Mouse (Mus musculus) liver, embryonic 11.5 days (tissue): ENCODE measurements around the gene Tmem164. TPM values are rescaled to one million over a fixed set of nuclear protein-coding genes. Genes with fewer than 3 reads are reported as not detected.

Experiments
- ATAC-seq: fragments of 200-750 bp; cut with Nextera tagmentation; replicated peaks from 2 replicates; pipeline ENCODE4 v1.8.0; 2017; ENCODE audit warnings: moderate number of reproducible peaks, mild to moderate bottlenecking, moderate TSS enrichment, moderate library complexity; ENCODE audit not compliant: low FRiP score
- DNase-seq: peaks from one replicate; pipeline ENCODE4 v3.0.0-alpha.2; 2017; ENCODE audit warnings: low spot score
- H3K27ac ChIP-seq: fragments of 300-500 bp; sonication (generic); 2 replicates; pipeline ENCODE4 v1.5.1; 2014; ENCODE audit warnings: mild to moderate bottlenecking, low read depth, low read length, control low read depth
- H3K27me3 ChIP-seq: fragments of 300-500 bp; sonication (generic); replicated peaks from 2 replicates; pipeline ENCODE4 v1.6.1; 2014; ENCODE audit warnings: low read length, mixed read lengths; ENCODE audit not compliant: control insufficient read depth, insufficient read depth
- H3K36me3 ChIP-seq: fragments of 300-500 bp; sonication (generic); 2 replicates; pipeline ENCODE4 v1.6.1; 2014; ENCODE audit warnings: mild to moderate bottlenecking, low read length, moderate library complexity, mixed read lengths; ENCODE audit not compliant: control insufficient read depth, insufficient read depth
- H3K4me1 ChIP-seq: fragments of 300-500 bp; sonication (generic); replicated peaks from 2 replicates; pipeline ENCODE4 v1.6.1; 2014; ENCODE audit warnings: low read length, mixed read lengths; ENCODE audit not compliant: control insufficient read depth, insufficient read depth
- H3K4me2 ChIP-seq: fragments of 300-500 bp; sonication (generic); 2 replicates; pipeline ENCODE4 v1.6.1; 2014; ENCODE audit warnings: mild to moderate bottlenecking, control low read depth, moderate library complexity
- H3K4me3 ChIP-seq: fragments of 300-500 bp; sonication (generic); 2 replicates; pipeline ENCODE4 v1.5.1; 2014; ENCODE audit warnings: low read depth, low read length, control low read depth
- H3K9ac ChIP-seq: fragments of 300-500 bp; sonication (generic); 2 replicates; pipeline ENCODE4 v1.6.1; 2014; ENCODE audit warnings: low read depth, low read length, control low read depth
- H3K9me3 ChIP-seq: fragments of 300-500 bp; sonication (generic); 2 replicates; pipeline ENCODE4 v1.6.1; 2016; ENCODE audit warnings: low read length, inconsistent platforms, mixed read lengths; ENCODE audit not compliant: control insufficient read depth
- WGBS: fragments of 180-500 bp; shearing (Covaris S2); extraction: QIAGEN DNeasy Blood & Tissue Kit; methylation state at CpG from one replicate; pipeline ENCODE4 v1.1.7; 2014; 5-methylcytosine and 5-hydroxymethylcytosine counted together
- polyA plus RNA-seq: library from polyadenylated mRNA; unstranded; fragments of >200 nt; fragmentation: Nextera tagmentation; extraction: Ambion mirVana; gene quantifications from 2 replicates; pipeline ENCODE4 v1.2.1, GENCODE M21; 2014

Gene Tmem164
- polyA plus RNA-seq, 1 experiment from 2014 or later, result 43.8 TPM

GRCm38 (mm10) chrX:142721897-142722296 lies 40.7 kb downstream of the Tmem164 start:
- WGBS, result 89% methylated on average over 3 of the region's 3 CpGs
- no peaks in the 10 kb centered on the region; the same call in 1 of the 2 replicates for H3K4me1 ChIP-seq
- H3K9ac ChIP-seq, result no peak overlapping the region
- H3K4me3 ChIP-seq, result no peak overlapping the region
- H3K4me2 ChIP-seq, result no peak overlapping the region
- H3K9me3 ChIP-seq, result no peaks in the 10 kb centered on the region
- H3K27ac ChIP-seq, result no peak overlapping the region
- H3K36me3 ChIP-seq, result no peaks in the 10 kb centered on the region; the same call in 1 of the 2 replicates
- no peak for DNase-seq
- no peak for ATAC-seq
- H3K27me3 ChIP-seq, result 0 out of 2 replicates have a peak, but pooled peaks cover 2% of the 10 kb centered on the region

- Histone ChIP-seq H3K9me3 (no peaks in the 10 kb centered on the region), H3K36me3 (no peaks in the 10 kb centered on the region; the same call in 1 of the 2 replicates), H3K27me3 (0 out of 2 replicates have a peak, but pooled peaks cover 2% of the 10 kb centered on the region), H3K4me1 (no peaks in the 10 kb centered on the region; the same call in 1 of the 2 replicates), H3K9ac (no peak overlapping the region), H3K4me3 (no peak overlapping the region), H3K4me2 (no peak overlapping the region), H3K27ac (no peak overlapping the region)
- WGBS, result 72% methylated on average over 2 of the region's 2 CpGs
- ATAC-seq (no peak), DNase-seq (no peak)
These were observed 43.0 kb downstream of the Tmem164 start for GRCm38 (mm10) chrX:142724203-142724602.

GRCm38 (mm10) chrX:142725571-142725970 lies 44.4 kb downstream of the Tmem164 start:
- 58% methylated on average over 2 of the region's 2 CpGs for WGBS

GRCm38 (mm10) chrX:142726311-142726710 lies 45.1 kb downstream of the Tmem164 start:
- Histone ChIP-seq H3K27me3 (0 out of 2 replicates have a peak, but pooled peaks cover 2% of the 10 kb centered on the region), H3K9ac (no peak overlapping the region), H3K9me3 (no peaks in the 10 kb centered on the region), H3K4me2 (no peak overlapping the region), H3K4me1 (no peaks in the 10 kb centered on the region; the same call in 1 of the 2 replicates), H3K27ac (no peak overlapping the region), H3K36me3 (no peaks in the 10 kb centered on the region), H3K4me3 (no peak overlapping the region)
- 77% methylated on average over 2 of the region's 2 CpGs for WGBS
- ATAC-seq (no peak), DNase-seq (no peak)

More at GRCm38 (mm10) chrX:142725571-142725970, 44.4 kb downstream of the Tmem164 start:
- Histone ChIP-seq H3K4me1 (no peaks in the 10 kb centered on the region; the same call in 1 of the 2 replicates), H3K4me3 (no peak overlapping the region), H3K36me3 (no peaks in the 10 kb centered on the region), H3K9ac (no peak overlapping the region), H3K4me2 (no peak overlapping the region), H3K9me3 (no peaks in the 10 kb centered on the region), H3K27ac (no peak overlapping the region), H3K27me3 (0 out of 2 replicates have a peak, but pooled peaks cover 2% of the 10 kb centered on the region)
- peak; percentile 54; the same call in 1 of the 2 replicates for ATAC-seq
- DNase-seq, result no peak

GRCm38 (mm10) chrX:142727847-142728246 lies 46.6 kb downstream of the Tmem164 start:
- Histone ChIP-seq H3K36me3 (no peaks in the 10 kb centered on the region), H3K9ac (no peak overlapping the region), H3K27ac (no peak overlapping the region), H3K27me3 (0 out of 2 replicates have a peak, but pooled peaks cover 2% of the 10 kb centered on the region), H3K4me2 (no peak overlapping the region), H3K9me3 (no peaks in the 10 kb centered on the region), H3K4me3 (no peak overlapping the region), H3K4me1 (no peaks in the 10 kb centered on the region; the same call in 1 of the 2 replicates)
- WGBS, result 88% methylated on average over 6 of the region's 6 CpGs
- no peak for ATAC-seq
- no peak for DNase-seq

- Histone ChIP-seq H3K9ac (no peak overlapping the region), H3K27me3 (0 out of 2 replicates have a peak, but pooled peaks cover 3% of the 10 kb centered on the region), H3K4me2 (no peak overlapping the region), H3K27ac (no peak overlapping the region), H3K4me3 (no peak overlapping the region), H3K36me3 (no peaks in the 10 kb centered on the region; the same call in 1 of the 2 replicates), H3K4me1 (no peaks in the 10 kb centered on the region; the same call in 1 of the 2 replicates), H3K9me3 (no peaks in the 10 kb centered on the region)
- DNase-seq (no peak), ATAC-seq (no peak)
- WGBS, result 58% methylated on average over 1 of the region's 1 CpGs
These were observed 47.8 kb downstream of the Tmem164 start for GRCm38 (mm10) chrX:142729040-142729439.

GRCm38 (mm10) chrX:142729482-142729881 lies 48.3 kb downstream of the Tmem164 start:
- H3K9ac ChIP-seq, result no peak overlapping the region
- H3K27me3 ChIP-seq, result 0 out of 2 replicates have a peak, but pooled peaks cover 2% of the 10 kb centered on the region
- DNase-seq, result no peak
- H3K4me2 ChIP-seq, result no peak overlapping the region
- ATAC-seq, result no peak
- WGBS, result 61% methylated on average over 2 of the region's 2 CpGs
- no peak overlapping the region for H3K4me3 ChIP-seq
- no peaks in the 10 kb centered on the region for H3K9me3 ChIP-seq
- H3K27ac ChIP-seq, result no peak overlapping the region
- no peaks in the 10 kb centered on the region; the same call in 1 of the 2 replicates for H3K36me3 ChIP-seq
- H3K4me1 ChIP-seq, result no peaks in the 10 kb centered on the region; the same call in 1 of the 2 replicates

- Histone ChIP-seq H3K9me3 (no peaks in the 10 kb centered on the region), H3K4me1 (no peaks in the 10 kb centered on the region), H3K36me3 (no peaks in the 10 kb centered on the region; the same call in 1 of the 2 replicates), H3K4me2 (no peak overlapping the region), H3K27me3 (0 out of 2 replicates have a peak, but pooled peaks cover 2% of the 10 kb centered on the region), H3K9ac (no peak overlapping the region), H3K4me3 (no peak overlapping the region), H3K27ac (no peak overlapping the region)
- WGBS, result 68% methylated on average over 4 of the region's 4 CpGs
- DNase-seq, result no peak
- ATAC-seq, result no peak
These were observed 55.9 kb downstream of the Tmem164 start for GRCm38 (mm10) chrX:142737099-142737498.

- Histone ChIP-seq H3K27ac (no peak overlapping the region), H3K9ac (no peak overlapping the region), H3K4me1 (no peaks in the 10 kb centered on the region), H3K4me3 (no peak overlapping the region), H3K27me3 (0 out of 2 replicates have a peak, but pooled peaks cover 2% of the 10 kb centered on the region), H3K9me3 (no peaks in the 10 kb centered on the region), H3K4me2 (no peak overlapping the region), H3K36me3 (no peaks in the 10 kb centered on the region; the same call in 1 of the 2 replicates)
- 64% methylated on average over 6 of the region's 6 CpGs for WGBS
- no peak for ATAC-seq
- no peak for DNase-seq
These were observed 56.5 kb downstream of the Tmem164 start for GRCm38 (mm10) chrX:142737719-142738118.
